Mouse (Mus musculus) forebrain, embryonic 14.5 days (tissue): ENCODE data around the gene Adcy5. TPM values are rescaled to one million over a fixed set of nuclear protein-coding genes. Genes with fewer than 3 reads are reported as not detected.

ENCODE experiments used
- ATAC-seq: fragments of 200-750 bp; cut with Nextera tagmentation; 2 replicates; pipeline ENCODE4 v1.8.0; 2017; ENCODE audit warnings: mild to moderate bottlenecking, moderate library complexity
- DNase-seq: peaks from one replicate; pipeline ENCODE4 v3.0.0-alpha.2; 2015; ENCODE audit warnings: low spot score
- H3K27ac ChIP-seq: fragments of 300-500 bp; sonication (generic); 2 replicates; pipeline ENCODE4 v1.5.1; 2014; ENCODE audit warnings: low read depth, mild to moderate bottlenecking, control low read depth, low read length, moderate library complexity
- H3K27me3 ChIP-seq: fragments of 300-500 bp; sonication (generic); replicated peaks from 2 replicates; pipeline ENCODE4 v1.6.1; 2014; ENCODE audit warnings: low read length, control low read depth, mixed read lengths; ENCODE audit not compliant: control insufficient read depth, insufficient read depth
- H3K36me3 ChIP-seq: fragments of 300-500 bp; sonication (generic); 2 replicates; pipeline ENCODE4 v1.6.1; 2014; ENCODE audit warnings: low read length, control low read depth; ENCODE audit not compliant: control insufficient read depth, insufficient read depth
- H3K4me1 ChIP-seq: fragments of 300-500 bp; sonication (generic); 2 replicates; pipeline ENCODE4 v1.6.1; 2014; ENCODE audit warnings: antibody characterized with exemption, low read length, control low read depth; ENCODE audit not compliant: control insufficient read depth, insufficient read depth
- H3K4me2 ChIP-seq: fragments of 300-500 bp; sonication (generic); 2 replicates; pipeline ENCODE4 v1.6.1; 2014; ENCODE audit warnings: mild to moderate bottlenecking, control low read depth, low read length
- H3K4me3 ChIP-seq: fragments of 300-500 bp; sonication (generic); 2 replicates; pipeline ENCODE4 v1.5.1; 2014; ENCODE audit warnings: low read depth, low read length, control low read depth
- H3K9ac ChIP-seq: fragments of 300-500 bp; sonication (generic); 2 replicates; pipeline ENCODE4 v1.6.1; 2014; ENCODE audit warnings: mild to moderate bottlenecking, low read length, control low read depth, moderate library complexity
- H3K9me3 ChIP-seq: fragments of 300-500 bp; sonication (generic); replicated peaks from 2 replicates; pipeline ENCODE4 v1.6.1; 2016; ENCODE audit warnings: low read length, control low read depth, mixed read lengths; ENCODE audit not compliant: control insufficient read depth
- WGBS: fragments of 180-500 bp; shearing (Covaris S2); extraction: QIAGEN DNeasy Blood & Tissue Kit; methylation state at CpG from one replicate; pipeline ENCODE4 v1.1.7; 2014; 5-methylcytosine and 5-hydroxymethylcytosine counted together
- polyA plus RNA-seq: library from polyadenylated mRNA; unstranded; fragments of >200 nt; fragmentation: Nextera tagmentation; extraction: Ambion mirVana; gene quantifications from 2 replicates; pipeline ENCODE4 v1.2.1, GENCODE M21; 2014

Gene Adcy5
- polyA plus RNA-seq, 1 experiment from 2014 or later, result 4.4 TPM

DNA sequence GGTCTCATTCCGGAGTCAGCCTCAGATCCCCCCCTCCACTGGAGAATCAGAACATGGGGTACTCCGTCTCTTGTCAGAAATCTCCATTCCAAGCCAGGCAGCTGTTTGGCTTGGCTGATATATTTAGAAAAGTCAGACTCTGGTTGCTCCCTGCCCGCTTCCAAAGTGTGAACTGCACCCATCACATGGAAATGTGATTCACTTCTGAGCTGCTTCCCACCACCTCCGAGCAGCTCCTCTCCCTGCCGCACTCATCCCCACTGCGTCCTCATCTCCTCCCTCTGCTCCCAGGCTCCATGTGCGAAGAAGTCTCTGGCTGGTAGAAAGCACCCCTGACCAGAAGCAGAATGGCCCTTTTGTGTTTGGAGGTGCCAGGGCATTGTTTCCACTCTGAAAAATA is 37.2 kb upstream of the Adcy5 start:
- no peak overlapping the region for H3K4me3 ChIP-seq
- H3K9ac ChIP-seq, result no peak overlapping the region
- DNase-seq (no peak), ATAC-seq (no peak)
- 58% methylated on average over 7 of the region's 7 CpGs for WGBS
- H3K27me3 ChIP-seq, result no peaks in the 10 kb centered on the region
- H3K4me2 ChIP-seq, result no peak overlapping the region
- no peaks in the 10 kb centered on the region for H3K4me1 ChIP-seq
- no peak overlapping the region for H3K27ac ChIP-seq
- H3K36me3 ChIP-seq, result no peaks in the 10 kb centered on the region
- no peaks in the 10 kb centered on the region for H3K9me3 ChIP-seq

DNA sequence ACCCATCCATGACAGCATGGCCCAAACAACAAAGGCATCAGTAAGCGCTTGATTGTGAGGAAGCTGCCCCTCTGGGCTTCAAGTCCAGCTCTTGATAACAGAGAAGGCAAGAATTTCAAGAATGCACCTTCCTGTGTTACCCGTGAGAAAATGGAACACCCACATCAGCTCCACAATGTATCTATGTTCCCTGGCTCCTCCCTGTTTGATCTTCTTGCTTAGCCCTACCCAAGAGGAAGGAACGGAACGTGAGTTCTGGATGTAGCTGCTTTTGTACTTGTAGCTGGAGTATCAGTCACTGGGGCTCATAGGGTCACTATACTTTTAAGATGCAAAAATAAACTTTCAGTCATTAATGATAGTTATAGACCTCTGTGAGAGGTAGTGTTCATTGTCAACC is 34.1 kb upstream of the Adcy5 start:
- no peak overlapping the region for H3K4me3 ChIP-seq
- no peaks in the 10 kb centered on the region for H3K27me3 ChIP-seq
- no peak overlapping the region for H3K9ac ChIP-seq
- ATAC-seq (no peak), DNase-seq (no peak)
- no peaks in the 10 kb centered on the region for H3K9me3 ChIP-seq
- no peaks in the 10 kb centered on the region for H3K36me3 ChIP-seq
- H3K4me1 ChIP-seq, result no peaks in the 10 kb centered on the region
- 82% methylated on average over 4 of the region's 4 CpGs for WGBS
- H3K27ac ChIP-seq, result no peak overlapping the region
- no peak overlapping the region for H3K4me2 ChIP-seq

- WGBS, result 87% methylated on average over 5 of the region's 5 CpGs
- no peaks in the 10 kb centered on the region for H3K36me3 ChIP-seq
- no peak overlapping the region for H3K4me3 ChIP-seq
- no peaks in the 10 kb centered on the region for H3K9me3 ChIP-seq
- no peak overlapping the region for H3K27ac ChIP-seq
- no peaks in the 10 kb centered on the region for H3K4me1 ChIP-seq
- no peak overlapping the region for H3K9ac ChIP-seq
- ATAC-seq (no peak), DNase-seq (no peak)
- H3K27me3 ChIP-seq, result no peaks in the 10 kb centered on the region
- no peak overlapping the region for H3K4me2 ChIP-seq
These were observed 27.4 kb upstream of the Adcy5 start for GRCm38 (mm10) chr16:35127270-35127669.

DNA sequence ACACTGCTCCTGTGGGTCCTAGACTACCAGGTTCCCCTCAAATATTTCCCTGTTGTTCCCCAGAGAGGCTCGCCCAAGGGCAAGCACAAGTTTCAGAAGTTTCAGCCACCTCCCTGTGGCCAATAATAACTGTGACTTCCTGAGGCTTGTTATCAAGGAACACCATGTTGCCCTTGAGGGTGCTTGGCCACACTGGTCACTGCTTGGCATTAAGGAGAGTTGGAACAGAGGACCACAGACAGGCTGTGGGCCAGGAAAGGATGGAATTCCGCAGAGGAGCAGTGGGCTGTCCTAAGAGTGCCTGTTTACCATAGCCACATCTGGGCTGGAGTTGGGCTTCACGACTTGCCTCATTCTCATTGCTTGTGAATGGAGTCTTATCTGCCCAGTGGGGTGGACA is 24.5 kb upstream of the Adcy5 start:
- H3K4me3 ChIP-seq, result no peak overlapping the region
- no peaks in the 10 kb centered on the region for H3K36me3 ChIP-seq
- H3K27me3 ChIP-seq, result no peaks in the 10 kb centered on the region
- WGBS, result 88% methylated on average over 3 of the region's 3 CpGs
- ATAC-seq (no peak), DNase-seq (no peak)
- H3K9me3 ChIP-seq, result no peaks in the 10 kb centered on the region
- no peak overlapping the region for H3K27ac ChIP-seq
- no peak overlapping the region for H3K9ac ChIP-seq
- H3K4me1 ChIP-seq, result no peaks in the 10 kb centered on the region
- H3K4me2 ChIP-seq, result no peak overlapping the region

- H3K27ac ChIP-seq, result no peak overlapping the region
- H3K36me3 ChIP-seq, result no peaks in the 10 kb centered on the region
- DNase-seq (peak; percentile 65), ATAC-seq (peak; percentile 65; the same call in 1 of the 2 replicates)
- peaks cover 17% of the 10 kb centered on the region for H3K4me1 ChIP-seq
- H3K9me3 ChIP-seq, result no peaks in the 10 kb centered on the region
- 17% methylated on average over 6 of the region's 6 CpGs for WGBS
- H3K27me3 ChIP-seq, result no peaks in the 10 kb centered on the region
- H3K4me2 ChIP-seq, result no peak overlapping the region
- no peak overlapping the region for H3K4me3 ChIP-seq
- no peak overlapping the region for H3K9ac ChIP-seq
These were observed 15.3 kb upstream of the Adcy5 start for GRCm38 (mm10) chr16:35139416-35139815.

- WGBS, result 13% methylated on average over 11 of the region's 11 CpGs
- H3K9ac ChIP-seq, result peak overlapping the region; percentile 25; the same call in 1 of the 2 replicates
- peak; percentile 59 for DNase-seq
These were observed 14.6 kb upstream of the Adcy5 start for GRCm38 (mm10) chr16:35139873-35140619.

GRCm38 (mm10) chr16:35140620-35140975 is 14.1 kb upstream of the Adcy5 start:
- Histone ChIP-seq H3K4me3 (no peak overlapping the region), H3K4me1 (peaks cover 17% of the 10 kb centered on the region), H3K27me3 (no peaks in the 10 kb centered on the region), H3K27ac (peak overlapping the region; percentile 64; the same call in 1 of the 2 replicates), H3K9me3 (no peaks in the 10 kb centered on the region), H3K9ac (peak overlapping the region; percentile 25; the same call in 1 of the 2 replicates), H3K36me3 (no peaks in the 10 kb centered on the region), H3K4me2 (peak overlapping the region; percentile 22; the same call in 1 of the 2 replicates)
- 24% methylated on average over 9 of the region's 9 CpGs for WGBS
- ATAC-seq, result peak; percentile 28; the same call in 1 of the 2 replicates
- peak; percentile 52 for DNase-seq

More at GRCm38 (mm10) chr16:35139873-35140619, 14.6 kb upstream of the Adcy5 start:
- peak; percentile 85 for ATAC-seq
- peak overlapping the region; percentile 22; the same call in 1 of the 2 replicates for H3K4me2 ChIP-seq
- no peaks in the 10 kb centered on the region for H3K9me3 ChIP-seq
- peak overlapping the region; percentile 64; the same call in 1 of the 2 replicates for H3K27ac ChIP-seq
- peaks cover 17% of the 10 kb centered on the region for H3K4me1 ChIP-seq
- H3K36me3 ChIP-seq, result no peaks in the 10 kb centered on the region
- no peak overlapping the region for H3K4me3 ChIP-seq
- H3K27me3 ChIP-seq, result no peaks in the 10 kb centered on the region

- ATAC-seq, result no peak
- Histone ChIP-seq H3K4me1 (peaks cover 17% of the 10 kb centered on the region), H3K4me2 (no peak overlapping the region), H3K4me3 (no peak overlapping the region), H3K27ac (no peak overlapping the region), H3K9me3 (no peaks in the 10 kb centered on the region), H3K27me3 (no peaks in the 10 kb centered on the region), H3K9ac (no peak overlapping the region), H3K36me3 (no peaks in the 10 kb centered on the region)
- 73% methylated on average over 8 of the region's 8 CpGs for WGBS
- peak; percentile 17 for DNase-seq
These were observed 12.8 kb upstream of the Adcy5 start for GRCm38 (mm10) chr16:35141839-35142238.

- Histone ChIP-seq H3K4me3 (no peak overlapping the region), H3K27ac (no peak overlapping the region), H3K27me3 (no peaks in the 10 kb centered on the region), H3K9ac (no peak overlapping the region), H3K4me1 (peaks cover 3% of the 10 kb centered on the region; the same call in 1 of the 2 replicates), H3K36me3 (no peaks in the 10 kb centered on the region), H3K4me2 (no peak overlapping the region), H3K9me3 (no peaks in the 10 kb centered on the region)
- 13% methylated on average over 4 of the region's 4 CpGs for WGBS
- DNase-seq (no peak), ATAC-seq (no peak)
These were observed 8.5 kb upstream of the Adcy5 start for GRCm38 (mm10) chr16:35146153-35146552.
